Mouse (Mus musculus) macrophage (primary cell): ENCODE data around the gene Ddx55. TPM values are rescaled to one million over a fixed set of nuclear protein-coding genes. Genes with fewer than 3 reads are reported as not detected.
A peak's percentile ranks its signal among the peaks of the same experiment; 100 is the strongest.

Experiments
- H3K27ac ChIP-seq: fragments of 350-480 bp; formaldehyde crosslinking; 2 replicates; pipeline ENCODE4 v1.9.0; 2021
- H3K36me3 ChIP-seq: fragments of 350-480 bp; formaldehyde crosslinking; 2 replicates; pipeline ENCODE4 v1.9.0; 2021; ENCODE audit errors: inconsistent target
- H3K4me3 ChIP-seq: fragments of 350-480 bp; formaldehyde crosslinking; 2 replicates; pipeline ENCODE4 v1.9.0; 2021; ENCODE audit errors: inconsistent target
- H3K79me2 ChIP-seq: fragments of 350-480 bp; formaldehyde crosslinking; 2 replicates; pipeline ENCODE4 v1.9.0; 2021; ENCODE audit errors: inconsistent target
- WGBS: methylation state at CpG from one replicate; pipeline ENCODE4 v1.1.7; 2026; ENCODE audit warnings: inconsistent platforms; ENCODE audit not compliant: missing documents; 5-methylcytosine and 5-hydroxymethylcytosine counted together
- polyA plus RNA-seq: library from polyadenylated mRNA; stranded (reverse); fragments of 250-400 nt; gene quantifications from 3 replicates; pipeline ENCODE4 v1.2.4, GENCODE M21; 2018; ENCODE audit warnings: inconsistent platforms
- total RNA-seq, 78 experiments: library from RNA; depleted of rRNA; stranded (reverse); fragments of 250-400 nt; gene quantifications; 1 replicate in 9 of 78; 2 replicates in 24 of 78; 3 replicates in 43 of 78; 4 replicates in 2 of 78; pipeline ENCODE4 v1.2.4; 2018; ENCODE audit warnings: inconsistent platforms in 56 of 78

Gene Ddx55
- total RNA-seq (2018; cell fraction: chromatin; rRNA removed), result 10 to 100 TPM; 13.2 to 80.1 (median 41.5) TPM
- total RNA-seq (2018; cell fraction: cytosol; rRNA removed), result 1 to 10 TPM; 1.6 to 8.5 (median 6.1) TPM
- total RNA-seq (2018; cell fraction: nucleus; rRNA removed), result 10 to 100 TPM in 24 of 26 experiments, 1 to 10 TPM in 2; 7.2 to 50.0 (median 21.2) TPM
- polyA plus RNA-seq, result 6.2 to 9.1 TPM (median 7.9 TPM) in 3 replicates

DNA sequence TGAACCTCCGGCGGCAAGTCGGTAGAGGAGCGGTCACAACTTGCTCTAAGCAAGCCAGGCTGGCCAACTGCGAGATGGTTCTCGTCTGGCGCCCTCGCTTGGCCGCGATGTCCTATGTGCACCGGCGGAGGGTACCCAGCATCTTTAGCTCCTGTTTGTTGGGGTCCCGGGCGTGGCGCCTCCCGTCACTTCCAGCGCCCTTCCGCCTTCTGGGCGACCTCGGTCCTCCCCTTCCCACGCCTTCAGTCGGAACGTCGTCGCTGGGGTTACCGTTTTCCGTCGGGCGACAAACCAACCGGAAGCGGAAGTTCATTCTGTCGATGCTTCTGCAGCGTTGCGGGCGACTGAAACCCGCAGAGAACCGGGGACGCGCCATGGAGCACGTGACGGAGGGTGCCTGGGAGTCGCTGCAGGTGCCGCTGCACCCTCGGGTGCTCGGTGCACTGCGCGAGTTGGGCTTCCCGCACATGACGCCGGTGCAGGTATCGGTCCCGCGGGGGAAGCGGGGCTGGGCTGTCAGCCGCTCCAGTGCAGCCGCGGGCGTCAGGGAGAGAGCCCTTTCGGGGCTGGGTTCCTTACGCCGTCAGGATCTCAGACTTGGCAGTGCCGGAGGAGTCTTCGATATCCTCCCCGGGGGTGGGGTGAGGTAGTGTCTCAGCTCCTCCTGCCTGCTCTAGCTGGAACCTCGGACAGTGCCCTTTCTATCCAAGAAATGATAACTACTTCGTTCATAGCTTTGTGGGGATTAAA, at the start of gene Ddx55:
TSS of gene Ddx55 (plus strand) at position 307 of the 750 bp plus-strand sequence.
- H3K4me3 ChIP-seq, result peak within 1 kb of the TSS; percentile 71
- WGBS, result 2% methylated on average over 56 of the region's 66 CpGs
- peaks cover 21% of the 10 kb centered on the region for H3K79me2 ChIP-seq
- peak within 1 kb of the TSS; percentile 38 for H3K27ac ChIP-seq
- peaks cover 33% of the 10 kb centered on the region for H3K36me3 ChIP-seq

GRCm38 (mm10) chr5:124503742-124504141, 48.9 kb upstream of the Ddx55 start:
- WGBS, result 98% methylated on average over 14 of the region's 14 CpGs
- Histone ChIP-seq H3K79me2 (no peaks in the 10 kb centered on the region), H3K4me3 (no peak overlapping the region), H3K27ac (no peak overlapping the region), H3K36me3 (peaks cover 6% of the 10 kb centered on the region; the same call in 1 of the 2 replicates)

GRCm38 (mm10) chr5:124505235-124505634, 47.4 kb upstream of the Ddx55 start:
- 100% methylated on average over 4 of the region's 4 CpGs for WGBS
- peaks cover 6% of the 10 kb centered on the region; the same call in 1 of the 2 replicates for H3K36me3 ChIP-seq
- no peak overlapping the region for H3K27ac ChIP-seq
- H3K4me3 ChIP-seq, result no peak overlapping the region
- H3K79me2 ChIP-seq, result no peaks in the 10 kb centered on the region

DNA sequence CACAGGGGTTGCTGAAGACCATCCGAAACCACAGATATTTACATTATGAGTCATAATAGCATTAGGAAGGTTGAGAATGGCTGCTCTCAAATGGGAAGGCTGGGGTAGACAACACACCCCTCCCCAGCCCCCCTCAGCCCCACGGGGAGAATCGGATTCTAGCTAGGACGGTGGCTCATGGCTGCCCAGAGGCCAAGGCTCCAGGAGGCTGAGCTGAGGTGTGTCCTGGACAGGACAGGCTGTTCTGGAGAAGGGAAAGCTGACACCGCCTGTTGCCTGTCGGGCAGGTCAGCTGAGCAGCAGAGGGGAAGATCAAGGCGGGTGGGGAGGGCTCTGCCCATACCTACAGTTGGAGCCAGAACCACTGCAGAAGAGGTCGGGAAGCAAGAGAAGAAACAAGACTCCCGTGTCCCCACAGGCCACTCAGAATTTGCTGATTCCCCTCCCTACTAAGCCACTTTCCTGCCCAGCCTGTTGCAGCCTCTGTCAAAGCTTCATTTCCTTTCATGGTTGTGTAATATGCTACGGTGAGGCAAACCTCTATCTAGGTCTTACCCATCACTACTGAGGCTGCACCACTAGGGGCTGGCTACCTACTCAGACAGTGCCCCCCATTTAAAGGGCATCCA, 45.8 kb upstream of the Ddx55 start:
- no peak overlapping the region for H3K4me3 ChIP-seq
- H3K36me3 ChIP-seq, result peaks cover 6% of the 10 kb centered on the region; the same call in 1 of the 2 replicates
- H3K27ac ChIP-seq, result no peak overlapping the region
- 44% methylated on average over 10 of the region's 10 CpGs for WGBS
- H3K79me2 ChIP-seq, result no peaks in the 10 kb centered on the region

- Histone ChIP-seq H3K36me3 (peaks cover 2% of the 10 kb centered on the region; the same call in 1 of the 2 replicates), H3K27ac (no peak overlapping the region), H3K79me2 (no peaks in the 10 kb centered on the region), H3K4me3 (no peak overlapping the region)
- 92% methylated on average over 6 of the region's 6 CpGs for WGBS
These were observed 43.5 kb upstream of the Ddx55 start for GRCm38 (mm10) chr5:124509200-124509599.

- H3K27ac ChIP-seq, result no peak overlapping the region
These were observed 42.9 kb upstream of the Ddx55 start for GRCm38 (mm10) chr5:124509742-124510237.

GRCm38 (mm10) chr5:124510536-124511050, 42.1 kb upstream of the Ddx55 start:
- no peak overlapping the region for H3K4me3 ChIP-seq
- peaks cover 6% of the 10 kb centered on the region; the same call in 1 of the 2 replicates for H3K36me3 ChIP-seq
- no peak overlapping the region for H3K27ac ChIP-seq
- H3K79me2 ChIP-seq, result no peaks in the 10 kb centered on the region
- WGBS, result 94% methylated on average over 9 of the region's 10 CpGs

More at GRCm38 (mm10) chr5:124509742-124510237, 42.9 kb upstream of the Ddx55 start:
- 91% methylated on average over 12 of the region's 12 CpGs for WGBS
- H3K36me3 ChIP-seq, result peaks cover 6% of the 10 kb centered on the region; the same call in 1 of the 2 replicates
- no peak overlapping the region for H3K4me3 ChIP-seq
- no peaks in the 10 kb centered on the region for H3K79me2 ChIP-seq

GRCm38 (mm10) chr5:124515789-124516188, 36.9 kb upstream of the Ddx55 start:
- Histone ChIP-seq H3K79me2 (no peaks in the 10 kb centered on the region), H3K4me3 (no peak overlapping the region), H3K27ac (no peak overlapping the region), H3K36me3 (peaks cover 6% of the 10 kb centered on the region; the same call in 1 of the 2 replicates)
- 72% methylated on average over 5 of the region's 5 CpGs for WGBS

- Histone ChIP-seq H3K4me3 (no peak overlapping the region), H3K27ac (no peak overlapping the region), H3K79me2 (no peaks in the 10 kb centered on the region), H3K36me3 (peaks cover 6% of the 10 kb centered on the region; the same call in 1 of the 2 replicates)
- 96% methylated on average over 10 of the region's 10 CpGs for WGBS
These were observed 34.0 kb upstream of the Ddx55 start for GRCm38 (mm10) chr5:124518648-124519047.

- no peak overlapping the region for H3K27ac ChIP-seq
These were observed 31.1 kb upstream of the Ddx55 start for GRCm38 (mm10) chr5:124521588-124521987.

GRCm38 (mm10) chr5:124523032-124523431, 29.6 kb upstream of the Ddx55 start:
- 82% methylated on average over 3 of the region's 8 CpGs for WGBS
- no peaks in the 10 kb centered on the region for H3K79me2 ChIP-seq
- no peaks in the 10 kb centered on the region for H3K36me3 ChIP-seq
- H3K27ac ChIP-seq, result no peak overlapping the region
- no peak overlapping the region for H3K4me3 ChIP-seq

More at GRCm38 (mm10) chr5:124521588-124521987, 31.1 kb upstream of the Ddx55 start:
- Histone ChIP-seq H3K36me3 (no peaks in the 10 kb centered on the region), H3K79me2 (no peaks in the 10 kb centered on the region), H3K4me3 (no peak overlapping the region)
- 48% methylated on average over 4 of the region's 4 CpGs for WGBS

GRCm38 (mm10) chr5:124524943-124525342, 27.7 kb upstream of the Ddx55 start:
- Histone ChIP-seq H3K4me3 (no peak overlapping the region), H3K79me2 (no peaks in the 10 kb centered on the region), H3K27ac (no peak overlapping the region), H3K36me3 (no peaks in the 10 kb centered on the region)
- WGBS, result 68% methylated on average over 5 of the region's 5 CpGs

GRCm38 (mm10) chr5:124528351-124528750, 24.3 kb upstream of the Ddx55 start:
- WGBS, result 95% methylated on average over 2 of the region's 4 CpGs
- H3K27ac ChIP-seq, result no peak overlapping the region
- H3K36me3 ChIP-seq, result no peaks in the 10 kb centered on the region
- no peak overlapping the region for H3K4me3 ChIP-seq
- no peaks in the 10 kb centered on the region for H3K79me2 ChIP-seq

DNA sequence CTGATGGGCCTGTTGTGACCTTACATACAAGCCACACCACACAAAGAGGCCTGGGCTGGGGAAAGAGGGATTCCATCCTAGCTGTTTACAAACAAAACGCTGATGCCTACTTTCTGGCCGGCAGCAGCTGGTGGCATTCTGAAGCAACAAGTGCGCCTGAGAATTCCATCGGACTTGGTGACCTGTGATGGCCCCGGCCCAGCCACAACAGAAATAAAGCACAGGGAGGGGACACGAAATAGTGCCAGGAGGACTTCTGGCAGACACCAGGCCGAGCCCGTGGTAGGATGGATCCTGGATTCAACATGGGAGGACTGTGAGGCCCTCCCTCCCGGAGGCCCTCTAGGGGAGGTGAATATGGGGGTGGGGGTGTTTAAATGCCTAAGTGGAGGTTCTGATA, 23.9 kb upstream of the Ddx55 start:
- 95% methylated on average over 9 of the region's 9 CpGs for WGBS
- Histone ChIP-seq H3K36me3 (no peaks in the 10 kb centered on the region), H3K4me3 (no peak overlapping the region), H3K79me2 (no peaks in the 10 kb centered on the region), H3K27ac (no peak overlapping the region)
